Mouse (Mus musculus) lung, postnatal 0 days (tissue): Measurements from ENCODE around the gene Itga11.
"Not testable (repeated sequence)": the region's sequence is repeated elsewhere in the genome, so short reads cannot be mapped to it uniquely, and the experiment has no call there.

Source experiments
- CTCF ChIP-seq: IDR thresholded peaks from 2 replicates; pipeline ENCODE4 v1.5.1; 2016; ENCODE audit warnings: antibody characterized with exemption, mild to moderate bottlenecking
- EP300 ChIP-seq: IDR thresholded peaks from 2 replicates; pipeline ENCODE4 v1.6.1; 2016; ENCODE audit warnings: antibody characterized with exemption, mild to moderate bottlenecking, control low read depth

- not testable (repeated sequence) for TF ChIP-seq CTCF, EP300
These were observed 142.3 kb downstream of the Itga11 start for GRCm38 (mm10) chr9:62819910-62820309.
